Mouse (Mus musculus) neural tube, embryonic 11.5 days (tissue): ENCODE measurements around the gene Kif2c. TPM values are rescaled to one million over a fixed set of nuclear protein-coding genes. Genes with fewer than 3 reads are reported as not detected.
"Not testable (repeated sequence)": the region's sequence is repeated elsewhere in the genome, so short reads cannot be mapped to it uniquely, and the experiment has no call there.

Source experiments
- ATAC-seq: fragments of 200-750 bp; cut with Nextera tagmentation; 2 replicates; pipeline ENCODE4 v1.8.0; 2017; ENCODE audit warnings: moderate number of reproducible peaks, mild to moderate bottlenecking, moderate TSS enrichment, moderate library complexity; ENCODE audit not compliant: insufficient read depth, low FRiP score, low TSS enrichment
- DNase-seq: peaks from one replicate; pipeline ENCODE4 v3.0.0-alpha.2; 2015; ENCODE audit warnings: low spot score
- H3K27ac ChIP-seq: fragments of 300-500 bp; sonication (generic); 2 replicates; pipeline ENCODE4 v1.5.1; 2014; ENCODE audit warnings: low read depth, mild to moderate bottlenecking, low read length
- H3K27me3 ChIP-seq: fragments of 300-500 bp; sonication (generic); 2 replicates; pipeline ENCODE4 v1.6.1; 2014; ENCODE audit warnings: mild to moderate bottlenecking, low read length, mixed read lengths; ENCODE audit not compliant: control insufficient read depth, insufficient read depth
- H3K36me3 ChIP-seq: fragments of 300-500 bp; sonication (generic); 2 replicates; pipeline ENCODE4 v1.6.1; 2014; ENCODE audit warnings: mild to moderate bottlenecking, low read length, moderate library complexity, mixed read lengths; ENCODE audit not compliant: control insufficient read depth, insufficient read depth
- H3K4me1 ChIP-seq: fragments of 300-500 bp; sonication (generic); 2 replicates; pipeline ENCODE4 v1.6.1; 2014; ENCODE audit warnings: low read length, mixed read lengths; ENCODE audit not compliant: control insufficient read depth, insufficient read depth
- H3K4me2 ChIP-seq: fragments of 300-500 bp; sonication (generic); 2 replicates; pipeline ENCODE4 v1.6.1; 2014; ENCODE audit warnings: low read depth, mild to moderate bottlenecking, moderate library complexity
- H3K4me3 ChIP-seq: fragments of 300-500 bp; sonication (generic); 2 replicates; pipeline ENCODE4 v1.5.1; 2014; ENCODE audit warnings: low read depth, low read length
- H3K9ac ChIP-seq: fragments of 300-500 bp; sonication (generic); 2 replicates; pipeline ENCODE4 v1.6.1; 2014; ENCODE audit warnings: mild to moderate bottlenecking, low read length
- H3K9me3 ChIP-seq: fragments of 300-500 bp; sonication (generic); 2 replicates; pipeline ENCODE4 v1.6.1; 2016; ENCODE audit warnings: low read length; ENCODE audit not compliant: control insufficient read depth
- WGBS: fragments of 180-500 bp; shearing (Covaris S2); extraction: QIAGEN DNeasy Blood & Tissue Kit; methylation state at CpG from one replicate; pipeline ENCODE4 v1.1.7; 2014; 5-methylcytosine and 5-hydroxymethylcytosine counted together
- polyA plus RNA-seq: library from polyadenylated mRNA; unstranded; fragments of >200 nt; fragmentation: Nextera tagmentation; extraction: Ambion mirVana; gene quantifications from 2 replicates; pipeline ENCODE4 v1.2.1, GENCODE M21; 2014

Gene Kif2c
- polyA plus RNA-seq, 1 experiment from 2014 or later, result 80.0 TPM

DNA sequence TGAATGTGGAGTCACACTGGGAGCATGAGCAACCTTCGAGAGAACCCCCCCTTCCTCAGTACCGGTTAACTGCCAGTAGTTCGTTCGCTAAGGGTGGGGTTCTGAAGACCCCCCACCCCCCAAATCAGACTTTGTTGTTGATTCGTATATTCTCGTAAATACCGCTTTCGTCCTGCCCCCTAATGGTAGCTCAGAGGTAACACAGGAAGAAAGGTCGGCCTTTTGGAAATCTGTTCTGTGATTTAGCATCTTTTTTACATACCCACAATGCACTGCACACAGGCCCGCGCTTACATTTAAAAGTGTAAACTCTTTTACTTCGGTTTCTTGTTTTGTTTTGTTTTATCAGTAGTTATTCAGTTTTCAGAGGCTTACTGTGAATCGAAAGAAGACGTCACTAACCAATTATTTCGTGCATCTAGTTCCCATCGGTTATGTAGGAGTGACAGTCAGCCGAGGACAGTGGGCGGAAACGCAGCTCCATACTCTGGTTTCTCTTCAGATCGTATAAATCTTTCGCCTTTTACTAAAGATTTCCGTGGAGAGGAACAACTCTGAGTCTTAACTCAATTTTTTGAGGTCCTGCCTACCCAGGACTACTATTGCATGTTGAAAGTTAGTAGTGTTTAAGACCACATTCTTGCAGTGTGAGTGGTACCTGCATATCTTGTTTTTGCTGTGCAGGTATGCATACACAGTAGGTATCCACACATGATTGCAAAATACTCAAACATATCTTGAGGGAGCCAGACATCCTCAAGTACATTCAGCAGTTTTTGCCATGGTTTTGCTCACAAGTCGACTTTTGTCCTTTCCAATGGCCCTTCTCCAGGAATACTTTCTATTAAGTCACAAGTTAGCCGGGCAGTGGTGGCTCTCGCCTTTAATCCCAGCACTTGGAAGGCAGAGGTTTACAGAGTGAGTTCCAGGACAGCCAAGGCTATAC is 19.9 kb upstream of the Kif2c start:
- H3K27me3 ChIP-seq, result no peaks in the 10 kb centered on the region
- no peaks in the 10 kb centered on the region for H3K9me3 ChIP-seq
- H3K4me3 ChIP-seq, result peak overlapping the region; percentile 9
- DNase-seq (peak; percentile 71), ATAC-seq (peak; percentile 45)
- H3K4me1 ChIP-seq, result no peaks in the 10 kb centered on the region
- H3K4me2 ChIP-seq, result peak overlapping the region; percentile 33
- no peaks in the 10 kb centered on the region for H3K36me3 ChIP-seq
- H3K27ac ChIP-seq, result no peak overlapping the region; the same call in 1 of the 2 replicates
- H3K9ac ChIP-seq, result peak overlapping the region; percentile 47
- 1% methylated on average over 25 of the region's 25 CpGs for WGBS

GRCm38 (mm10) chr4:117191804-117192203 is 9.4 kb upstream of the Kif2c start:
- Histone ChIP-seq H3K9ac (no peak overlapping the region), H3K27ac (no peak overlapping the region), H3K4me1 (no peaks in the 10 kb centered on the region), H3K9me3 (no peaks in the 10 kb centered on the region), H3K4me2 (no peak overlapping the region), H3K4me3 (no peak overlapping the region), H3K36me3 (no peaks in the 10 kb centered on the region), H3K27me3 (no peaks in the 10 kb centered on the region)
- ATAC-seq (no peak), DNase-seq (no peak)
- 95% methylated on average over 14 of the region's 14 CpGs for WGBS

- ATAC-seq, result no peak
- H3K27me3 ChIP-seq, result no peaks in the 10 kb centered on the region
- WGBS, result 73% methylated on average over 7 of the region's 7 CpGs
- H3K9ac ChIP-seq, result no peak overlapping the region
- no peak overlapping the region for H3K4me3 ChIP-seq
- H3K27ac ChIP-seq, result peak overlapping the region; percentile 36; the same call in 1 of the 2 replicates
- no peak for DNase-seq
- H3K4me1 ChIP-seq, result no peaks in the 10 kb centered on the region
- no peaks in the 10 kb centered on the region for H3K9me3 ChIP-seq
- H3K4me2 ChIP-seq, result no peak overlapping the region
- H3K36me3 ChIP-seq, result no peaks in the 10 kb centered on the region
Observed at GRCm38 (mm10) chr4:117190660-117191059, 8.2 kb upstream of the Kif2c start.

- DNase-seq (peak; percentile 80), ATAC-seq (peak; percentile 86)
- peak overlapping the region; percentile 51 for H3K9ac ChIP-seq
- WGBS, result 1% methylated on average over 9 of the region's 9 CpGs
- H3K27me3 ChIP-seq, result no peaks in the 10 kb centered on the region
- H3K4me3 ChIP-seq, result 0 out of 2 replicates have a peak overlapping the region, but pooled peaks have one; percentile 15
- no peaks in the 10 kb centered on the region for H3K4me1 ChIP-seq
- no peaks in the 10 kb centered on the region for H3K36me3 ChIP-seq
- no peak overlapping the region for H3K4me2 ChIP-seq
- no peaks in the 10 kb centered on the region for H3K9me3 ChIP-seq
- peak overlapping the region; percentile 36; the same call in 1 of the 2 replicates for H3K27ac ChIP-seq
Observed at GRCm38 (mm10) chr4:117189856-117190543, 7.6 kb upstream of the Kif2c start.

DNA sequence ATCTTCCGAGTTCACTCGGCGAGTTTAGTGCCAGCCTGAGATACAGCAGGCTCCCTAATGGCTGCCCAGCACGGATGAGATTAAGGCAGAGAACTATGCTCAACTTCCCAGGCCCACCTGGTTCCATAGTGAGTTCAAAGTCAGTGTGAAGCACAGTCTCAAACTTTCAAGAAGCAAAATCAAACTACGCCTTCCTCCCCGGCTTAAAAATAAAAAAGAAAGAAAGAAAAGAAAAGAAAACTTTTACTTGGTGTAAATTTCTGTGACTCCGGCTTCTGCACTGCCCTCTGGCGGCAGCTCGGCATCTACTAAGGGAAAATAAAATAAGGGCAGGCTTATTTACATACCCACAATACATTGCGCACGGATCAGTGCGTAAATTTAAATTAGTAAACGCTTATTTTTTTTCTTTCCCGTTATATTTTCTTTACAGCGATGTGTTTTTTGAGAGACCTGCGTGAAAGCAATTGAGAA is 7.0 kb upstream of the Kif2c start:
- DNase-seq (peak; percentile 86), ATAC-seq (peak; percentile 68)
- H3K27me3 ChIP-seq, result no peaks in the 10 kb centered on the region
- H3K27ac ChIP-seq, result no peak overlapping the region
- H3K36me3 ChIP-seq, result no peaks in the 10 kb centered on the region
- no peaks in the 10 kb centered on the region for H3K4me1 ChIP-seq
- H3K9me3 ChIP-seq, result no peaks in the 10 kb centered on the region
- 0 out of 2 replicates have a peak overlapping the region, but pooled peaks have one; percentile 15 for H3K4me3 ChIP-seq
- H3K9ac ChIP-seq, result peak overlapping the region; percentile 51
- peak overlapping the region; percentile 35 for H3K4me2 ChIP-seq
- WGBS, result 1% methylated on average over 16 of the region's 16 CpGs

DNA sequence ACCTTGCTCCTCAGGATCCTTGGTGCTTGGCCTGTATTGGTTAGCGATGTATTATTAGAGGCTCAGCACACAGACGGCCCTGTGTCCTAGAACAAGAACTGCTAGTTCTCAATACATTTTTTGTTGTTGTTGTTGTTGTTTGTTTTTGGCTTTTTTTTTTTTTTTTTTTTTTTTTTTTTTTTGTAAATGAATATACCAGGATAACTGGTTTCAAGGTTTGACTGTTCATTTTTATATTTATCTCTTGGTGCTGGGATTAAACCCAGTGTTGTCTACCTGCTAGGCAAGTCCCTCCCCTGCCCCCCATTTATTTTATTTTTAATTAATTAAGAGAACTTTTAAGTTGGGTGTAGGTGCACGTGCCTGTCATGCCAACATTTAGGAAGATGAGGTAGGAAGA is 6.5 kb upstream of the Kif2c start:
- DNase-seq, result no peak

GRCm38 (mm10) chr4:117182759-117183096 is 289 bp upstream of the Kif2c start:
- not testable (repeated sequence) for DNase-seq, H3K27me3 ChIP-seq, H3K4me1 ChIP-seq, H3K36me3 ChIP-seq, H3K9me3 ChIP-seq, H3K27ac ChIP-seq
- H3K9ac ChIP-seq, result peak overlapping the region; percentile 59
- peak overlapping the region; percentile 52 for H3K4me2 ChIP-seq
- peak; percentile 60 for ATAC-seq
- H3K4me3 ChIP-seq, result peak overlapping the region; percentile 73
- 14% methylated on average over 9 of the region's 9 CpGs for WGBS

More for the DNA sequence above, 6.5 kb upstream of the Kif2c start:
- H3K36me3 ChIP-seq, result no peaks in the 10 kb centered on the region
- no peaks in the 10 kb centered on the region for H3K4me1 ChIP-seq
- H3K27ac ChIP-seq, result no peak overlapping the region
- no peaks in the 10 kb centered on the region for H3K9me3 ChIP-seq
- peak overlapping the region; percentile 51 for H3K9ac ChIP-seq
- H3K4me2 ChIP-seq, result peak overlapping the region; percentile 35
- no peaks in the 10 kb centered on the region for H3K27me3 ChIP-seq
- H3K4me3 ChIP-seq, result 0 out of 2 replicates have a peak overlapping the region, but pooled peaks have one; percentile 15
- 65% methylated on average over 3 of the region's 3 CpGs for WGBS
- ATAC-seq, result no peak

DNA sequence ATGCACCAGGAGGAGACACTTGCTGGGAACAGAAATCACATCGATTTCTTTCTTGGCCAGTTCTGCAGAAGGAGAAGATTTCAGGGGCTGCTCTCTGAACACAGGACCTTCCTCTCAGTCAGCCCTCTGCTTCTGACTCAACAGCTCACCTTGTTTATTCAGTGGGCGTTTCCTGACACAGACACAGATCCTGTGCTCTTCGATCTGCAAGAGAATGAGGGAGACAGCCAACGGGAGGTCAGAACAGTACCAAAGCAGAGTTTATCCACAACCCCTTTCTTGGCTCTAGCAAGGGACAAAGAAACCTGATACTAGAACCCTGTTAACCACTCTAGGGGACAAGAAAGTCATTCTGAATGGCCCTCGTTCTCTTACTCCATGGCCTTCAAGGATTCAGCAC is 12.5 kb downstream of the Kif2c start:
- 95% methylated on average over 5 of the region's 5 CpGs for WGBS
- H3K4me1 ChIP-seq, result no peaks in the 10 kb centered on the region
- peaks cover 35% of the 10 kb centered on the region for H3K36me3 ChIP-seq
- no peak overlapping the region for H3K27ac ChIP-seq
- DNase-seq (no peak), ATAC-seq (no peak)
- no peak overlapping the region for H3K4me3 ChIP-seq
- H3K9me3 ChIP-seq, result no peaks in the 10 kb centered on the region
- no peak overlapping the region for H3K9ac ChIP-seq
- H3K27me3 ChIP-seq, result no peaks in the 10 kb centered on the region
- H3K4me2 ChIP-seq, result no peak overlapping the region
